Mouse (Mus musculus) layer of hippocampus, postnatal 10 days (tissue): ENCODE results near the gene Mfge8. TPM values are rescaled to one million over a fixed set of nuclear protein-coding genes. Genes with fewer than 3 reads are reported as not detected.

Experiments used
- DNase-seq, 2 experiments: peaks; one replicate each; pipeline ENCODE4 v3.0.0; 2021; ENCODE audit warnings: low spot score in 2 of 2
- total RNA-seq, 2 experiments: library from RNA; stranded (reverse); gene quantifications; 2 replicates each; pipeline ENCODE4 v1.2.3; 2021

The Mfge8 gene
- total RNA-seq, 2 experiments from 2014 or later = 184 to 195 TPM

- no peak for DNase-seq
Measured at GRCm38 (mm10) chr7:79130385-79130784, 18.5 kb downstream of the Mfge8 start.

- DNase-seq = no peak
Measured at GRCm38 (mm10) chr7:79129883-79130282, 19.0 kb downstream of the Mfge8 start.

- peak; percentile 65 to 69 for DNase-seq
Measured at GRCm38 (mm10) chr7:79123465-79123864, 25.4 kb downstream of the Mfge8 start.

- no peak for DNase-seq
Measured at GRCm38 (mm10) chr7:79113848-79114247, 35.0 kb downstream of the Mfge8 start.

GRCm38 (mm10) chr7:79096492-79096891 lies 52.4 kb downstream of the Mfge8 start:
- no peak for DNase-seq

- peak; percentile 40 to 47 for DNase-seq
Measured at GRCm38 (mm10) chr7:79089111-79089510, 59.7 kb downstream of the Mfge8 start.

Other genes starting within 250 kb of the Mfge8 start
- 1 to 10 TPM in 1 of 2 experiments, under 1 TPM in 1; 0.73 to 1.2 TPM for gene Isg20, start 235.6 kb downstream of the Mfge8 start, total RNA-seq
- gene Acan, start 95.6 kb downstream of the Mfge8 start, total RNA-seq = 1 to 10 TPM; 5.6 to 5.7 TPM
- 10 to 100 TPM in 1 of 2 experiments, 1 to 10 TPM in 1; 9.1 to 11.6 TPM for gene Hapln3, start 18.0 kb downstream of the Mfge8 start, total RNA-seq
- gene Abhd2, start 124.1 kb upstream of the Mfge8 start, total RNA-seq = 100 to 1,000 TPM in 1 of 2 experiments, 10 to 100 TPM in 1; 93.4 to 101 TPM
- gene Rlbp1, start 238.0 kb upstream of the Mfge8 start, total RNA-seq = 10 to 100 TPM; 22.4 to 32.9 TPM
- 1 to 10 TPM; 1.0 to 1.9 TPM for gene Fanci, start 242.9 kb upstream of the Mfge8 start, total RNA-seq